Mouse (Mus musculus) erythroblast, embryonic 14.5 days (primary cell): ENCODE measurements around the gene Gabarapl2. TPM values are rescaled to one million over a fixed set of nuclear protein-coding genes. Genes with fewer than 3 reads are reported as not detected.

ENCODE experiments used
- H3K27me3 ChIP-seq: 2 replicates; pipeline ENCODE4 v1.6.1; 2012; ENCODE audit warnings: inconsistent platforms; ENCODE audit not compliant: control insufficient read depth
- H3K36me3 ChIP-seq: 2 replicates; pipeline ENCODE4 v1.6.1; 2012; ENCODE audit warnings: mild to moderate bottlenecking, inconsistent platforms; ENCODE audit not compliant: control insufficient read depth
- H3K4me1 ChIP-seq: 2 replicates; pipeline ENCODE4 v1.6.1; 2012; ENCODE audit warnings: inconsistent platforms; ENCODE audit not compliant: control insufficient read depth
- H3K4me3 ChIP-seq: replicated peaks from 2 replicates; pipeline ENCODE3; 2012; ENCODE audit warnings: moderate library complexity, mild to moderate bottlenecking, inconsistent platforms
- H3K9me3 ChIP-seq: 2 replicates; pipeline ENCODE4 v1.6.1; 2012; ENCODE audit warnings: low read length, inconsistent platforms, mixed read lengths; ENCODE audit not compliant: control insufficient read depth
- GATA1 ChIP-seq: IDR thresholded peaks from 2 replicates; pipeline ENCODE4 v1.6.1; 2012; ENCODE audit warnings: low read length, inconsistent platforms, mixed read lengths
- TAL1 ChIP-seq: IDR thresholded peaks from 3 replicates; pipeline ENCODE4 v1.6.1; 2012; ENCODE audit warnings: low read length, inconsistent platforms, mixed read lengths
- polyA plus RNA-seq: library from polyadenylated mRNA; stranded (reverse); fragments of >175 nt; gene quantifications from 2 replicates; pipeline ENCODE4 v1.2.3, GENCODE M21; 2012

Gabarapl2 gene
- polyA plus RNA-seq, 1 experiment, result 2.0 TPM

GRCm38 (mm10) chr8:111962589-111962988 is 22.1 kb downstream of the Gabarapl2 start:
- Histone ChIP-seq H3K9me3 (no peaks in the 10 kb centered on the region), H3K4me3 (no peak overlapping the region), H3K4me1 (peaks cover 5% of the 10 kb centered on the region), H3K36me3 (peaks cover 23% of the 10 kb centered on the region), H3K27me3 (no peaks in the 10 kb centered on the region)
- TF ChIP-seq GATA1 (no peak), TAL1 (no peak)

GRCm38 (mm10) chr8:111963091-111963490 is 22.6 kb downstream of the Gabarapl2 start:
- H3K27me3 ChIP-seq, result no peaks in the 10 kb centered on the region
- H3K4me3 ChIP-seq, result no peak overlapping the region
- no peaks in the 10 kb centered on the region for H3K9me3 ChIP-seq
- H3K4me1 ChIP-seq, result peaks cover 5% of the 10 kb centered on the region
- no peak for TF ChIP-seq TAL1
- TF ChIP-seq GATA1, result no peak
- peaks cover 23% of the 10 kb centered on the region for H3K36me3 ChIP-seq

GRCm38 (mm10) chr8:111963546-111963945 is 23.0 kb downstream of the Gabarapl2 start:
- H3K27me3 ChIP-seq, result no peaks in the 10 kb centered on the region
- no peak overlapping the region for H3K4me3 ChIP-seq
- H3K4me1 ChIP-seq, result peaks cover 5% of the 10 kb centered on the region
- no peaks in the 10 kb centered on the region for H3K9me3 ChIP-seq
- no peak for TF ChIP-seq GATA1
- no peak for TF ChIP-seq TAL1
- peaks cover 24% of the 10 kb centered on the region for H3K36me3 ChIP-seq

- Histone ChIP-seq H3K4me1 (peaks cover 5% of the 10 kb centered on the region), H3K4me3 (no peak overlapping the region), H3K9me3 (no peaks in the 10 kb centered on the region), H3K36me3 (peaks cover 24% of the 10 kb centered on the region), H3K27me3 (no peaks in the 10 kb centered on the region)
- no peak for TF ChIP-seq TAL1
- TF ChIP-seq GATA1, result no peak
These were observed 23.8 kb downstream of the Gabarapl2 start for GRCm38 (mm10) chr8:111964351-111964750.

GRCm38 (mm10) chr8:111964849-111965561 is 24.5 kb downstream of the Gabarapl2 start:
- H3K9me3 ChIP-seq, result no peaks in the 10 kb centered on the region
- TF ChIP-seq GATA1, result no peak
- no peak overlapping the region for H3K4me3 ChIP-seq
- H3K36me3 ChIP-seq, result peaks cover 18% of the 10 kb centered on the region
- H3K4me1 ChIP-seq, result peaks cover 5% of the 10 kb centered on the region
- no peaks in the 10 kb centered on the region for H3K27me3 ChIP-seq

GRCm38 (mm10) chr8:111967246-111967870 is 26.9 kb downstream of the Gabarapl2 start:
- Histone ChIP-seq H3K36me3 (peaks cover 24% of the 10 kb centered on the region), H3K4me1 (peaks cover 5% of the 10 kb centered on the region)

GRCm38 (mm10) chr8:111968541-111968940 is 28.0 kb downstream of the Gabarapl2 start:
- TF ChIP-seq GATA1 (no peak), TAL1 (no peak)
- no peaks in the 10 kb centered on the region for H3K27me3 ChIP-seq
- no peak overlapping the region for H3K4me3 ChIP-seq
- peaks cover 4% of the 10 kb centered on the region for H3K9me3 ChIP-seq
- H3K36me3 ChIP-seq, result peaks cover 29% of the 10 kb centered on the region
- H3K4me1 ChIP-seq, result peaks cover 5% of the 10 kb centered on the region

More at GRCm38 (mm10) chr8:111967246-111967870, 26.9 kb downstream of the Gabarapl2 start:
- Histone ChIP-seq H3K9me3 (no peaks in the 10 kb centered on the region), H3K4me3 (no peak overlapping the region), H3K27me3 (no peaks in the 10 kb centered on the region)
- no peak for TF ChIP-seq TAL1

- peaks cover 9% of the 10 kb centered on the region for H3K9me3 ChIP-seq
- H3K27me3 ChIP-seq, result no peaks in the 10 kb centered on the region
- no peak overlapping the region for H3K4me3 ChIP-seq
- H3K4me1 ChIP-seq, result peaks cover 5% of the 10 kb centered on the region
- TF ChIP-seq GATA1, result no peak
- TF ChIP-seq TAL1, result no peak
- H3K36me3 ChIP-seq, result peaks cover 33% of the 10 kb centered on the region
These were observed 28.5 kb downstream of the Gabarapl2 start for GRCm38 (mm10) chr8:111968991-111969390.

- peaks cover 58% of the 10 kb centered on the region for H3K36me3 ChIP-seq
- no peak overlapping the region for H3K4me3 ChIP-seq
- TF ChIP-seq TAL1, result no peak
- no peak for TF ChIP-seq GATA1
- no peaks in the 10 kb centered on the region; the same call in 1 of the 2 replicates for H3K4me1 ChIP-seq
- H3K27me3 ChIP-seq, result no peaks in the 10 kb centered on the region
- peaks cover 12% of the 10 kb centered on the region for H3K9me3 ChIP-seq
These were observed 33.6 kb downstream of the Gabarapl2 start for GRCm38 (mm10) chr8:111974138-111974537.
